In genomic region chr14:34502475-34503324, GRCm38 (mm10) we compare ENCODE assay signal across 8 mouse cellular contexts. TPM values are rescaled to one million over a fixed set of nuclear protein-coding genes. Genes with fewer than 3 reads are reported as not detected.
DNase-seq lines count a peak whose midpoint lies in the region; ATAC-seq lines count a peak whose summit lies in the region.

No protein-coding gene starts in this region.

- no peaks in the 10 kb centered on the region for H3K36me3 ChIP-seq in forebrain, embryonic 15.5 days
- H3K36me3 ChIP-seq in liver, embryonic 16.5 days (ENCODE audit: control insufficient read depth, insufficient read depth) = no peaks in the 10 kb centered on the region
- H3K36me3 ChIP-seq in neural tube, embryonic 14.5 days (ENCODE audit: control insufficient read depth, insufficient read depth, low read length) = no peaks in the 10 kb centered on the region

- ATAC-seq in forebrain, embryonic 15.5 days (replicated peaks) = peak; percentile 93
- peak; percentile 90 for ATAC-seq in liver, embryonic 16.5 days (ENCODE audit: low read depth)
- peak; percentile 95 for ATAC-seq in neural tube, embryonic 14.5 days (ENCODE audit: low read depth)

- H3K4me3 ChIP-seq in forebrain, embryonic 15.5 days = peak overlapping the region; percentile 87
- peak overlapping the region; percentile 67 for H3K4me3 ChIP-seq in liver, embryonic 16.5 days (ENCODE audit: low read depth, low read length)
- H3K4me3 ChIP-seq in neural tube, embryonic 14.5 days (ENCODE audit: low read depth, low read length) = peak overlapping the region; percentile 88

- intact Hi-C loops in heart, postnatal 14 days (cut with DNase I) = no loop called here

- H3K27me3 ChIP-seq in forebrain, embryonic 15.5 days = no peaks in the 10 kb centered on the region
- H3K27me3 ChIP-seq in liver, embryonic 16.5 days (ENCODE audit: control insufficient read depth, insufficient read depth, low read depth, low read length) = peaks cover 44% of the 10 kb centered on the region
- no peaks in the 10 kb centered on the region for H3K27me3 ChIP-seq in neural tube, embryonic 14.5 days (ENCODE audit: control insufficient read depth, insufficient read depth, low read length)

- H3K4me2 ChIP-seq in forebrain, embryonic 15.5 days (replicated peaks) = peak overlapping the region; percentile 70
- H3K4me2 ChIP-seq in liver, embryonic 16.5 days (ENCODE audit: low read depth, low read length) = peak overlapping the region; percentile 75
- peak overlapping the region; percentile 59 for H3K4me2 ChIP-seq in neural tube, embryonic 14.5 days (ENCODE audit: low read depth, low read length)

- peak overlapping the region; percentile 94 for H3K27ac ChIP-seq in forebrain, embryonic 15.5 days (replicated peaks)
- H3K27ac ChIP-seq in liver, embryonic 16.5 days (ENCODE audit: low read length) = peak overlapping the region; percentile 80
- peak overlapping the region; percentile 96 for H3K27ac ChIP-seq in neural tube, embryonic 14.5 days (ENCODE audit: low read depth, low read length)

- no peaks in the 10 kb centered on the region for H3K9me3 ChIP-seq in forebrain, embryonic 15.5 days
- H3K9me3 ChIP-seq in liver, embryonic 16.5 days (replicated peaks; ENCODE audit: control insufficient read depth, low read length) = no peaks in the 10 kb centered on the region
- no peaks in the 10 kb centered on the region for H3K9me3 ChIP-seq in neural tube, embryonic 14.5 days (ENCODE audit: control insufficient read depth, low read length)

- peaks cover 49% of the 10 kb centered on the region for H3K4me1 ChIP-seq in forebrain, embryonic 15.5 days
- no peaks in the 10 kb centered on the region for H3K4me1 ChIP-seq in liver, embryonic 16.5 days (ENCODE audit: control insufficient read depth, low read depth, low read length)
- H3K4me1 ChIP-seq in neural tube, embryonic 14.5 days (ENCODE audit: control insufficient read depth, insufficient read depth, low read length) = peaks cover 23% of the 10 kb centered on the region; the same call in 1 of the 2 replicates

- peak; percentile 37 to 59 for DNase-seq in CD8-positive naive resting alpha-beta T cell, adult 2 months (ENCODE audit: low read depth in 2 of 2, low spot score in 2 of 2)
- DNase-seq in c-Kit-positive CD71-positive TER-119-positive erythroid progenitor cells, embryonic 14.5 days (ENCODE audit: low spot score) = peak; percentile 37
- DNase-seq in heart, postnatal 14 days = peak; percentile 90 to 93
- peak; percentile 89 for DNase-seq in layer of hippocampus, adult 11-12 months (ENCODE audit: low spot score)
- peak; percentile 93 for DNase-seq in testis, postnatal 10 days (ENCODE audit: low spot score)

- WGBS in forebrain, embryonic 15.5 days = under 1% methylated on average over 97 of the region's 115 CpGs
- under 1% methylated on average over 85 of the region's 115 CpGs for WGBS in liver, embryonic 16.5 days (ENCODE audit: insufficient replicate concordance)
- under 1% methylated on average over 68 of the region's 115 CpGs for WGBS in neural tube, embryonic 14.5 days

- H3K9ac ChIP-seq in forebrain, embryonic 15.5 days (replicated peaks) = peak overlapping the region; percentile 89
- peak overlapping the region; percentile 67 for H3K9ac ChIP-seq in liver, embryonic 16.5 days (ENCODE audit: low read depth, low read length)
- H3K9ac ChIP-seq in neural tube, embryonic 14.5 days (replicated peaks; ENCODE audit: low read depth, low read length) = peak overlapping the region; percentile 95

RNA-seq across cellular contexts. Expression of gene Bmpr1a, which starts 0.4 kb away (rescaled TPM):
- polyA plus RNA-seq in forebrain, embryonic 15.5 days (2015; fragmentation: Nextera tagmentation; extraction: Ambion mirVana) = 23.4 and 24.7 TPM in 2 replicates
- total RNA-seq in heart, postnatal 14 days (2021) = 10 to 100 TPM; 73.6 to 77.2 TPM
- polyA plus RNA-seq in liver, embryonic 16.5 days (2015; fragmentation: Nextera tagmentation; extraction: Ambion mirVana) = 2.0 and 3.0 TPM in 2 replicates
- 26.9 and 29.1 TPM in 2 replicates for polyA plus RNA-seq in neural tube, embryonic 14.5 days (2014; fragmentation: Nextera tagmentation; extraction: Ambion mirVana)

RNA-seq across cellular contexts. Expression of gene 9230112D13Rik, which starts 19.9 kb away (rescaled TPM):
- not detected in 2 replicates for polyA plus RNA-seq in forebrain, embryonic 15.5 days (2015; fragmentation: Nextera tagmentation; extraction: Ambion mirVana)
- total RNA-seq in heart, postnatal 14 days (2021) = not detected
- polyA plus RNA-seq in liver, embryonic 16.5 days (2015; fragmentation: Nextera tagmentation; extraction: Ambion mirVana) = not detected in 2 replicates
- polyA plus RNA-seq in neural tube, embryonic 14.5 days (2014; fragmentation: Nextera tagmentation; extraction: Ambion mirVana) = not detected in 2 replicates

Comparison
In these comparisons a context has a peak if more than half of its experiments do, and no peak if none do; other contexts are left out.
1. Peak in every context shown above with its lines: DNase-seq, ATAC-seq, H3K4me3 ChIP-seq and H3K27ac ChIP-seq.
2. DNase-seq: peak in every context shown above with its lines; median percentile 93 in testis, postnatal 10 days; 92 in heart, postnatal 14 days; 89 in layer of hippocampus, adult 11-12 months; 48 in CD8-positive naive resting alpha-beta T cell, adult 2 months; 37 in c-Kit-positive CD71-positive TER-119-positive erythroid progenitor cells, embryonic 14.5 days.